Mouse (Mus musculus) stomach, embryonic 14.5 days (tissue): ENCODE measurements around the gene Slc6a19. TPM values are rescaled to one million over a fixed set of nuclear protein-coding genes. Genes with fewer than 3 reads are reported as not detected.
A peak's percentile ranks its signal among the peaks of the same experiment; 100 is the strongest.

Experiments used
- ATAC-seq: fragments of 200-750 bp; cut with Nextera tagmentation; 2 replicates; pipeline ENCODE4 v1.8.0; 2017; ENCODE audit warnings: low read depth, moderate TSS enrichment; ENCODE audit not compliant: insufficient number of reproducible peaks, insufficient read depth, low FRiP score
- H3K27ac ChIP-seq: fragments of 300-500 bp; sonication (generic); 2 replicates; pipeline ENCODE4 v1.5.1; 2014; ENCODE audit warnings: mild to moderate bottlenecking, low read length, moderate library complexity, mixed read lengths
- H3K27me3 ChIP-seq: fragments of 300-500 bp; sonication (generic); 2 replicates; pipeline ENCODE4 v1.6.1; 2014; ENCODE audit warnings: low read length, control low read depth, mixed read lengths; ENCODE audit not compliant: control insufficient read depth, insufficient read depth
- H3K36me3 ChIP-seq: fragments of 300-500 bp; sonication (generic); 2 replicates; pipeline ENCODE4 v1.6.1; 2014; ENCODE audit warnings: mild to moderate bottlenecking, control low read depth, low read length, moderate library complexity, mixed read lengths; ENCODE audit not compliant: control insufficient read depth, insufficient read depth
- H3K4me1 ChIP-seq: fragments of 300-500 bp; sonication (generic); 2 replicates; pipeline ENCODE4 v1.6.1; 2014; ENCODE audit warnings: low read length, control low read depth, mixed read lengths; ENCODE audit not compliant: control insufficient read depth, insufficient read depth
- H3K4me2 ChIP-seq: fragments of 300-500 bp; sonication (generic); replicated peaks from 2 replicates; pipeline ENCODE4 v1.6.1; 2014; ENCODE audit warnings: low read depth, low read length, control low read depth
- H3K4me3 ChIP-seq: fragments of 300-500 bp; sonication (generic); 2 replicates; pipeline ENCODE4 v1.5.1; 2014; ENCODE audit warnings: low read depth, low read length, control low read depth
- H3K9ac ChIP-seq: fragments of 300-500 bp; sonication (generic); replicated peaks from 2 replicates; pipeline ENCODE4 v1.6.1; 2014; ENCODE audit warnings: low read depth, mild to moderate bottlenecking, control low read depth, low read length, moderate library complexity, mixed read lengths
- H3K9me3 ChIP-seq: fragments of 300-500 bp; sonication (generic); 2 replicates; pipeline ENCODE4 v1.6.1; 2016; ENCODE audit warnings: low read depth, low read length, control low read depth; ENCODE audit not compliant: control insufficient read depth
- WGBS: fragments of 180-500 bp; shearing (Covaris S2); extraction: QIAGEN DNeasy Blood & Tissue Kit; methylation state at CpG from one replicate; pipeline ENCODE4 v1.1.7; 2014; 5-methylcytosine and 5-hydroxymethylcytosine counted together
- polyA plus RNA-seq: library from polyadenylated mRNA; unstranded; fragments of >200 nt; fragmentation: Nextera tagmentation; extraction: Ambion mirVana; gene quantifications from 2 replicates; pipeline ENCODE4 v1.2.1, GENCODE M21; 2014

The Slc6a19 gene
- polyA plus RNA-seq, 1 experiment from 2014 or later: not detected

DNA sequence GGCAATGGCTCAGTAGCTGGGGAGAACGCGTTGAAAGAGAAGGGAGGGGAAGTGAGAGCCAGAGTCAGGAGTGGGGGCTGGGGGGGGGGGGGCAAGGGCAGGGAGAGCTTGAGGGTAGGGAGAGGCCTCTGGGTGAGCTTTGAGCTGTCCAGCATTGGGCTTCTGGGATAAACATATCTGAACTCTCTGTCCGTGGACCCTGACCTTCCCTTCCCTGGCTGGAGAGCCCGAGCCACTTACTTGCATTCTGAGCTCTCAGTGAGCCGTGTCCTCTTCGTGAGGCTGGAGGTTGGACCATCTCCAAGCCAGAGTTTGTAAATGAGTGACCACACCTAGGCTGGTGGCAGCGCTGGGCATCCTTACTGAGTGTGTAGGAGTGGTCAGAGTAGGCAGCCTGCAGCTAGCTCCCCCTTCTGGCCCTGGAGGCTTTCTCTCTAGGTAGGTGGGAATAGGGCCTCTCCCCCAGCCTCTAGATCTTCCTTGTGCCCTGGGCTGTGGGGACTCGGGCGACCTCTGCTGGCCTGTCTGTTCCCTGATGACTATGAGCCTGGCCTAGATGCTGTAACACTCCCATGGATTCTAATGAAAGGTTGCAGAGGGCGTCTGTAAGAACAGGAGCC lies 12.3 kb downstream of the Slc6a19 start:
- H3K9me3 ChIP-seq: no peaks in the 10 kb centered on the region
- H3K4me2 ChIP-seq: no peak overlapping the region
- H3K4me3 ChIP-seq: no peak overlapping the region
- no peak overlapping the region for H3K9ac ChIP-seq
- no peaks in the 10 kb centered on the region for H3K27me3 ChIP-seq
- H3K36me3 ChIP-seq: no peaks in the 10 kb centered on the region
- H3K4me1 ChIP-seq: no peaks in the 10 kb centered on the region
- 27% methylated on average over 9 of the region's 10 CpGs for WGBS
- H3K27ac ChIP-seq: no peak overlapping the region
- ATAC-seq: peak; percentile 81

DNA sequence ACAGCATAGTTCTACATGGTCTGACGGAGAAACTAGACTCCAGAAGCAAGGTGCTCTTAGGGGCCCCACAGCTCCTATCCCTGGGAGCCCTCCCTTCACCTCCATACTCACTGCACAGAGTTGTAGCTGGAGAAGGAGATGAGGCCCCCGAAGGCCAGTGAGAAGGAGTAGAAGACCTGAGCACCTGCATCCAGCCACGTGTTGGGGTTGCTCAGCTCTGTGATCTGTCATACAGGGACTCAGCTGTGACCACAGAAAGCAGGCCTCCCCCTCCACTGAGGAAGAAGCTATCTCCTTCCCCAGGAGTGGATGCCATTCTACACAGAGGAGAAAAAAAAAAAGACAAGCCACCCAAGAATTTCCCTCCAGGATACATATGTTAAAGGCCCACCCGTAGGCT lies 15.7 kb downstream of the Slc6a19 start:
- 82% methylated on average over 4 of the region's 4 CpGs for WGBS
- Histone ChIP-seq H3K27me3 (no peaks in the 10 kb centered on the region), H3K4me2 (no peak overlapping the region), H3K27ac (no peak overlapping the region), H3K4me1 (no peaks in the 10 kb centered on the region), H3K9me3 (no peaks in the 10 kb centered on the region), H3K9ac (no peak overlapping the region), H3K4me3 (no peak overlapping the region), H3K36me3 (no peaks in the 10 kb centered on the region)
- ATAC-seq: no peak

- no peak for ATAC-seq
- Histone ChIP-seq H3K9ac (no peak overlapping the region), H3K9me3 (no peaks in the 10 kb centered on the region), H3K4me2 (no peak overlapping the region), H3K27me3 (no peaks in the 10 kb centered on the region), H3K36me3 (no peaks in the 10 kb centered on the region), H3K4me1 (no peaks in the 10 kb centered on the region), H3K4me3 (no peak overlapping the region), H3K27ac (no peak overlapping the region)
- 74% methylated on average over 3 of the region's 3 CpGs for WGBS
Observed at GRCm38 (mm10) chr13:73687601-73688000, 17.1 kb downstream of the Slc6a19 start.

GRCm38 (mm10) chr13:73685502-73685901 lies 19.2 kb downstream of the Slc6a19 start:
- Histone ChIP-seq H3K4me3 (no peak overlapping the region), H3K27ac (no peak overlapping the region)
- ATAC-seq: no peak

DNA sequence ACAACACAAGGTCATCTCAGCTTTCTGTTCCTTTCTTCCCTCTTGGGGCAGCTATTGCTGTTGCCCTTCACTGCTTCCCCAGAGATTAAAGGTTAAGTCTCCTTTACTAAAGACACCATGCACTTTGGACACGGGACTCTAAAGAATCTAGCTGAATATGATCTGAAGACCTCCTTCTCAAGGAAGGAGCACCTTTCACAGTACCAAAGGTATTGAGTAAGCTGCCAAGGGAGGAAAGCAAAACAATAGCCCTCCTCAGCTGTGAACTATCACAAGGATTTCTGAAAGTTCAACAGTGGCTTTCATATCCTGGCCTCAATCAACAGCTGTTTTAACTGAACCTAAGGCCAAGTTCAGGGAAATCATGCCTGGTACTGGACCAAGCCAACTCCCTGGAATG lies 20.3 kb downstream of the Slc6a19 start:
- 65% methylated on average over 1 of the region's 1 CpGs for WGBS
- no peak for ATAC-seq
- Histone ChIP-seq H3K4me3 (no peak overlapping the region), H3K27ac (no peak overlapping the region), H3K27me3 (no peaks in the 10 kb centered on the region), H3K9ac (no peak overlapping the region), H3K36me3 (no peaks in the 10 kb centered on the region), H3K4me2 (no peak overlapping the region), H3K4me1 (no peaks in the 10 kb centered on the region), H3K9me3 (no peaks in the 10 kb centered on the region)

More at GRCm38 (mm10) chr13:73685502-73685901, 19.2 kb downstream of the Slc6a19 start:
- Histone ChIP-seq H3K36me3 (no peaks in the 10 kb centered on the region), H3K9me3 (no peaks in the 10 kb centered on the region), H3K4me1 (no peaks in the 10 kb centered on the region), H3K4me2 (no peak overlapping the region), H3K27me3 (no peaks in the 10 kb centered on the region), H3K9ac (no peak overlapping the region)
- WGBS: 72% methylated on average over 6 of the region's 6 CpGs

DNA sequence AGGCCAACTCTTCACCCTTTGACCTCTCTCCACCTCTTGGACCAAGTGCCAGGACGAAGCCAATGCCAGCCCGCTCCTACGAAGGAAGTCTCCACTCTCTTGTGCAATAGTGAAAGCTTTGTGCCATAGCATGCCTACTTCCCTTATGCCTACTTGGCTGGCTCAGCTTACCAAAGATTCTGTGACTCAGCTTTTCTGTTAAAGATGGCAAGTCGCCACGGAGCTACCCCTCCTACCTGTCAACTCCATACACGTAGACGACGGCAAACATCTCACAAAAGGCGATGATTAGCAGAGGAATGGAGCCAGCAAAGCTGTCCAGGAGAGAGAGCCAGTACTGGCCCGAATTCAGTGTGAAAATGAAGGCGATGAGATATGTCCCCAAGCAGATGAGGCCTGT lies 21.0 kb downstream of the Slc6a19 start:
- H3K27me3 ChIP-seq: no peaks in the 10 kb centered on the region
- H3K4me1 ChIP-seq: no peaks in the 10 kb centered on the region
- H3K4me3 ChIP-seq: no peak overlapping the region
- WGBS: 81% methylated on average over 11 of the region's 11 CpGs
- no peaks in the 10 kb centered on the region for H3K9me3 ChIP-seq
- H3K27ac ChIP-seq: no peak overlapping the region
- H3K4me2 ChIP-seq: no peak overlapping the region
- no peak for ATAC-seq
- no peaks in the 10 kb centered on the region for H3K36me3 ChIP-seq
- no peak overlapping the region for H3K9ac ChIP-seq

GRCm38 (mm10) chr13:73682226-73682625 lies 22.4 kb downstream of the Slc6a19 start:
- Histone ChIP-seq H3K27me3 (no peaks in the 10 kb centered on the region), H3K9me3 (no peaks in the 10 kb centered on the region), H3K4me3 (no peak overlapping the region), H3K4me1 (no peaks in the 10 kb centered on the region), H3K4me2 (no peak overlapping the region), H3K36me3 (no peaks in the 10 kb centered on the region), H3K9ac (no peak overlapping the region), H3K27ac (no peak overlapping the region)
- no peak for ATAC-seq
- 86% methylated on average over 2 of the region's 2 CpGs for WGBS

GRCm38 (mm10) chr13:73680394-73680793 lies 24.3 kb downstream of the Slc6a19 start:
- no peak overlapping the region for H3K4me2 ChIP-seq
- no peaks in the 10 kb centered on the region for H3K27me3 ChIP-seq
- no peak overlapping the region for H3K4me3 ChIP-seq
- H3K9me3 ChIP-seq: no peaks in the 10 kb centered on the region
- WGBS: 6% methylated on average over 1 of the region's 1 CpGs
- H3K36me3 ChIP-seq: no peaks in the 10 kb centered on the region
- peak; percentile 37; the same call in 1 of the 2 replicates for ATAC-seq
- H3K27ac ChIP-seq: no peak overlapping the region
- no peak overlapping the region for H3K9ac ChIP-seq
- no peaks in the 10 kb centered on the region for H3K4me1 ChIP-seq

- Histone ChIP-seq H3K9me3 (no peaks in the 10 kb centered on the region), H3K27me3 (no peaks in the 10 kb centered on the region)
- 70% methylated on average over 2 of the region's 2 CpGs for WGBS
Observed at GRCm38 (mm10) chr13:73679311-73679710, 25.4 kb downstream of the Slc6a19 start.

More at GRCm38 (mm10) chr13:73679311-73679710, 25.4 kb downstream of the Slc6a19 start:
- no peak for ATAC-seq
- Histone ChIP-seq H3K9ac (no peak overlapping the region), H3K4me1 (no peaks in the 10 kb centered on the region), H3K27ac (no peak overlapping the region), H3K36me3 (no peaks in the 10 kb centered on the region), H3K4me3 (no peak overlapping the region), H3K4me2 (no peak overlapping the region)
